Mouse (Mus musculus): ENCODE results near the gene Zfp113.

DNA sequence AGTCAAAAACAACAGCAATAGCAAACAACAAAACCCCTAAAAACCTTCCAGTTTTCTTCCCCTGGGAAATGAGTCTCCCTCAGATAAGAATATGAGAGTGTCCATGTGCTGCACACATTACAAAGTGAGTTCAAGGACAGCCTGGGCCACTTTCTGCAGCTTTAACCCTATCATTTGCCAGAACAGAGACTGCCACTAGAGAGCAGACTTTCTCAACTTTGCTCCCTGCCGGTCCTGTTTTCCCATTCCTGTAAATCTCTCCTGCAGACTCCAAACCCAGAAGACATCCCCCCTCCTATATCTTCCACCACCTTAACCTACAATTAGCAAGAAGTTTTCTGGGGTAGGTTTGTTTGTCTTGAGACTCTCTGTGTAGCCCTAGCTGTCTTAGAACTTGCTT, 44.0 kb upstream of the Zfp113 start:
- TF ChIP-seq CTCF (IDR thresholded peaks at IDR 0.05; ENCODE audit: low read depth, low read length) (no peak), POLR2A (IDR thresholded peaks at IDR 0.05; ENCODE audit: borderline replicate concordance, low read depth, low read length) (no peak)
